Mouse (Mus musculus): Measurements from ENCODE around the gene Hdgfl2. TPM values are rescaled to one million over a fixed set of nuclear protein-coding genes. Genes with fewer than 3 reads are reported as not detected.

Gene Hdgfl2
- total and polyA plus RNA-seq, 3 experiments, result 35.3 to 93.6 (median 68.9) TPM

DNA sequence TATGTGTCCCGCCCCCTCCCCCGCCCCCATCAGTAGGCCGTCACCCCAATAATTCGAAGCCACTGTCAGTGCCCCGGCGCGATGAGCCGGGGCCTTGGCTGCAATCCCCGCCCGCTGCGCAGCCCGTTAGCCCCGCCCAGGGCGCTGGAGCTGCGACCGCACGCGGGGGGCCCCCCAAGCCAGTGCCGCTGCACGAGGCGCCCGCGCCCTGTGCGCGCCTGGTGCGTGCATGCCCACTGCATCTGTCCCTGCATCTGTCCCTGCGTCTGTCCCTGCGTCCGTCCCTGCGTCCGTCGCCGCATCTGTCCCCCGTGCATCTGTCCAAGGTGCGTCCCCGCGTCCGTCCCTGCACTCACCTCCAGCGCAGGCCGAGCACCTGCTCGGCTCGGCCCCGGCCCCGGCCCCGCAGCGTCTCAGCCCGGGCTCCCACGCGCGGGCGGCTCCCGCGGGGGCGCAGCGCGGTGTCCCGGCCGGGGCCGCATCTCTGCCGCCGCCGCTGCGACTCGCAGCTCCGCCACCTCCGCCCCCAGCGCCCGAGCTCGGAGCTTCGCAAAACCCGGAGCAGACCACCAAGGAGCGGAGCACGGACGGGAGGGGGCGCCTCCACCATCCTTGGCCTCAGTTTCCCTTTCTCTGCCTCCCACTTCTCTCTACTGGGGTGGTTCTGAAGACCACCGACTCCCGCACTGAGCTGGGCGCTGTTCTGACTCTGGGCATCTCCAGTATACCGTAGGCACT lies 60.6 kb downstream of the Hdgfl2 start, which contains the start of gene Sema6b:
Sema6b (minus strand) TSS at position 486 of the 738 bp plus-strand sequence.
- in situ Hi-C loops (cut with MboI; ENCODE audit: low pct_ligation_motif_present, low pct_unique_long_range_greater_than_20kb, low sequenced_read_pairs), result no loop called here
- Histone ChIP-seq H3K4me3 (replicated peaks in 1 of 3; ENCODE audit: low read depth in 2 of 3, low read length in 2 of 3, poor library complexity in 1 of 3) (peak within 1 kb of the TSS in 2 of 3 experiments; percentile 15 to 56), H3K4me2 (ENCODE audit: insufficient read depth, low read depth, poor library complexity, severe bottlenecking) (peak within 1 kb of the TSS; percentile 85), H3K9me3 (replicated peaks; ENCODE audit: low read length) (no peaks in the 10 kb centered on the region), H3K27me3 (replicated peaks) (peaks cover 100% of the 10 kb centered on the region), H3K27ac (ENCODE audit: insufficient read depth, low read depth) (no peak within 1 kb of the TSS), H3K9ac (ENCODE audit: insufficient read depth, low read depth) (no peak within 1 kb of the TSS), H3K36me3 (replicated peaks in 1 of 2; ENCODE audit: control insufficient read depth in 1 of 2, insufficient read depth in 1 of 2, low read length in 1 of 2) (no peaks in the 10 kb centered on the region), H3K79me2 (replicated peaks; ENCODE audit: control insufficient read depth, extremely low read depth, insufficient read depth, poor library complexity, severe bottlenecking) (no peaks in the 10 kb centered on the region), H3K4me1 (ENCODE audit: control insufficient read depth in 1 of 2, insufficient read depth in 2 of 2) (peaks cover 9 to 47% of the 10 kb centered on the region in 2 experiments)
- TF ChIP-seq ZKSCAN1 (IDR thresholded peaks at IDR 0.05; ENCODE audit: borderline replicate concordance, low read depth, low read length) (no peak), GABPA (IDR thresholded peaks at IDR 0.05; ENCODE audit: insufficient replicate concordance, low read depth, low read length) (no peak), POLR2A (IDR thresholded peaks at IDR 0.05; ENCODE audit: low read depth, low read length) (no peak), USF2 (conservative IDR thresholded peaks at IDR 0.05; ENCODE audit: low read depth, low read length) (no peak), IRF4 (IDR thresholded peaks at IDR 0.05; ENCODE audit: low read depth, low read length) (no peak), PAX5 (IDR thresholded peaks at IDR 0.05; ENCODE audit: low read length) (no peak), ELF1 (IDR thresholded peaks at IDR 0.05; ENCODE audit: low read depth, low read length) (0 out of 2 replicates have a peak, but pooled peaks have one; percentile 12), UBTF (IDR thresholded peaks at IDR 0.05; ENCODE audit: low read depth, low read length) (peak; percentile 56; the same call in 1 of the 2 replicates), MAZ (IDR thresholded peaks at IDR 0.05; ENCODE audit: low read depth, low read length) (peak; percentile 77; the same call in 1 of the 2 replicates), BHLHE40 (IDR thresholded peaks at IDR 0.05; ENCODE audit: low read depth, low read length) (peak; percentile 74)
- dilution Hi-C loops (cut with MboI; ENCODE audit: extremely low pct_ligation_motif_present, extremely low pct_unique_long_range_greater_than_20kb, low sequenced_read_pairs), result no loop called here
- DNase-seq (ENCODE audit: extremely low read depth), result no peak

DNA sequence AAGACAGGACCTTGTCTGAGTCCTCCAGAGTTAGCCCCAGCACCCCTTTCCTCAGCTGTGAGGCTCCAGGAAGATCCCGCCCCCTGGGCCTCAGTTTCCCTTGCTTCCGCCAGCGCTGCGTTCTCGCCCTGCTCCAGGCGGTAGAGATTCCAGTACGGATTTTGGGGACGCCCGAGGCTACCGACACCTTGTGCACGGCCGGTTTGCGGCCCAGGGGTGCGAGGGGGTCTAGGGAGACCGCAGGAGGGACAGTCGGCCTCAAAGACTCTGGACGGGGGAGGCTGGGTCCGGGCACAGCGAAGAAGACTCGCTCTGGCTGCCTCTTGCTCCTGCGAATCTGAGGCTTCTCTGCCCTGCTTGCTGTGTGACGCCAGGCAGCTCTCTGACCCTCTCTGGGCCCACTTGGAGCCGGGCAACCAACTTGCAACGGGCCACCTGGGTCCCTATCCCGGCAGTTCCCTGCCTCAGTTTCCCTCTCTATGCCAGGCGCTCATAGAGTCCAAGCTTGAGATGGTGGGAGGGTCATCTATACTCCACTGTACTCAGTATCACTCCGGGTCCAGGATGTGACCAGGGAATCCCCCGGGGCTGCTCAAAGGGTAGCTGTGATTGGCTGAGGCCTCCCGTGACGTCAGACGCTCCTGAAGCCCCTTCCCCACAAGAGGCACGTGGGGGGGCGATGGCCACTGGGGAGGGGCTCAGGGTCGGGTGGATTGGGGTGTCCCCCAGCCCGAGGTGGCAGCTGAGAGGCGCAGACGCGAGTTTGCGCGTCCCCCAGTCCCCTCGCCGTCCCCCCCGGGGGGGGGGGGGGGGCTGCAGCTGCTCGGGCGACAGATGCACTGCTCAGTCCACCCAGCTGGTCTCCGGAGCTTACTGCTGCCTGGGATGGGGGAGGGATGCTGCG lies 62.5 kb downstream of the Hdgfl2 start:
- H3K27me3 ChIP-seq (replicated peaks), result peaks cover 100% of the 10 kb centered on the region
- peaks cover 10 to 55% of the 10 kb centered on the region in 2 experiments for H3K4me1 ChIP-seq (ENCODE audit: control insufficient read depth in 1 of 2, insufficient read depth in 2 of 2)
- H3K27ac ChIP-seq (ENCODE audit: insufficient read depth, low read depth), result no peak overlapping the region
- no peak overlapping the region for H3K4me2 ChIP-seq (ENCODE audit: insufficient read depth, low read depth, poor library complexity, severe bottlenecking)
- in situ Hi-C loops (cut with MboI; ENCODE audit: low pct_ligation_motif_present, low pct_unique_long_range_greater_than_20kb, low sequenced_read_pairs) (no loop called here), dilution Hi-C loops (cut with MboI; ENCODE audit: extremely low pct_ligation_motif_present, extremely low pct_unique_long_range_greater_than_20kb, low sequenced_read_pairs) (no loop called here)
- H3K79me2 ChIP-seq (replicated peaks; ENCODE audit: control insufficient read depth, extremely low read depth, insufficient read depth, poor library complexity, severe bottlenecking), result no peaks in the 10 kb centered on the region
- TF ChIP-seq ETS1 (conservative IDR thresholded peaks at IDR 0.05; ENCODE audit: low read depth, low read length), result no peak
- no peak for TF ChIP-seq RAD21 (IDR thresholded peaks at IDR 0.05; ENCODE audit: low read depth, low read length)
- TF ChIP-seq HCFC1 (IDR thresholded peaks at IDR 0.05; ENCODE audit: low read depth, low read length), result no peak
- no peak for TF ChIP-seq JUND (conservative IDR thresholded peaks at IDR 0.05; ENCODE audit: low read depth, low read length)
- TF ChIP-seq ELF1 (IDR thresholded peaks at IDR 0.05; ENCODE audit: low read depth, low read length), result no peak
- TF ChIP-seq ZMIZ1 (IDR thresholded peaks at IDR 0.05; ENCODE audit: low read depth, low read length), result no peak
- no peak for TF ChIP-seq SIN3A (IDR thresholded peaks at IDR 0.05; ENCODE audit: low read length)
- TF ChIP-seq CTCF (conservative IDR thresholded peaks at IDR 0.05 in 1 of 2, IDR thresholded peaks at IDR 0.05 in 1 of 2; ENCODE audit: low read depth in 2 of 2, low read length in 2 of 2), result no peak
- no peak for TF ChIP-seq ZC3H11A (IDR thresholded peaks at IDR 0.05; ENCODE audit: low read depth, low read length)
- DNase-seq (ENCODE audit: extremely low read depth), result no peak
- H3K9me3 ChIP-seq (replicated peaks; ENCODE audit: low read length), result no peaks in the 10 kb centered on the region
- no peak overlapping the region for H3K9ac ChIP-seq (ENCODE audit: insufficient read depth, low read depth)
- no peaks in the 10 kb centered on the region for H3K36me3 ChIP-seq (replicated peaks in 1 of 2; ENCODE audit: control insufficient read depth in 1 of 2, insufficient read depth in 1 of 2, low read length in 1 of 2)
- no peak overlapping the region for H3K4me3 ChIP-seq (replicated peaks in 1 of 3; ENCODE audit: low read depth in 2 of 3, low read length in 2 of 3, poor library complexity in 1 of 3)
